Comparison of ENCODE assay signal across 16 mouse cellular contexts in the genomic region with DNA sequence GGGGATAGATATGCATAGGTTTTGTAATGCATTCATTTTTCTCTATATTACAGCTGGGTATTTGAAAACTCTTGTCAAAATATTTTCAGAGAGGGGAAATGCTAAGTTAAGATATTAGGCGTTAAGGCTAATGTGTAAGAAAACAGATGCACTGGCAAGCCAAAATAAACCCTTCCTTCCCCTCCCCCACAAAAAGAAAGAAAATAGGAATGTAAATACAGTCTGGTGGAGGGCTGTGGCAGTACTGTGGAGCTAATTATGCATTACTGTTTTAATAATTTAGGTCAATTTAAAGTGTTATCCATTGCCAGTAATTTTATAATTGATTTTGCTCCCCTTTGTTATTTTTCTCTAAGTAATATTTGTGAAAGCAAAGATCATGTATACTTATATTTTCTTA. TPM values are rescaled to one million over a fixed set of nuclear protein-coding genes. Genes with fewer than 3 reads are reported as not detected.
DNase-seq lines count a peak whose midpoint lies in the region; ATAC-seq and TF ChIP-seq lines count a peak whose summit lies in the region.
"Had no signal": no experiment of that assay in that cellular context is flagged by ENCODE, and none has a peak within 500 bp of the region (broad histone marks: within the 10 kb centered on the region; RNA-seq: fewer than 3 reads in every experiment).

No protein-coding gene starts in this region.

- no peak overlapping the region for H3K4me2 ChIP-seq in forebrain, embryonic 14.5 days (ENCODE audit: low read length)
- H3K4me2 ChIP-seq in forebrain, embryonic 11.5 days (ENCODE audit: low read depth, low read length, severe bottlenecking): no peak overlapping the region
- H3K4me2 ChIP-seq in forebrain, embryonic 16.5 days (ENCODE audit: low read length): no peak overlapping the region
- no peak overlapping the region for H3K4me2 ChIP-seq in forebrain, postnatal 0 days (ENCODE audit: low read depth)
- no peak overlapping the region for H3K4me2 ChIP-seq in midbrain, postnatal 0 days (ENCODE audit: low read depth, low read length, poor library complexity, severe bottlenecking)
- H3K4me2 ChIP-seq: embryonic facial prominence, embryonic 12.5 days had no signal

- no peak overlapping the region for H3K9ac ChIP-seq in forebrain, embryonic 14.5 days (ENCODE audit: low read length)
- H3K9ac ChIP-seq in forebrain, embryonic 11.5 days (ENCODE audit: low read length): no peak overlapping the region
- H3K9ac ChIP-seq in forebrain, embryonic 16.5 days (replicated peaks; ENCODE audit: low read depth, low read length): no peak overlapping the region
- no peak overlapping the region for H3K9ac ChIP-seq in forebrain, postnatal 0 days
- no peak overlapping the region for H3K9ac ChIP-seq in midbrain, postnatal 0 days (replicated peaks; ENCODE audit: low read length, poor library complexity, severe bottlenecking)
- H3K9ac ChIP-seq: embryonic facial prominence, embryonic 12.5 days had no signal

- peak; percentile 67; the same call in 1 of the 2 replicates for ATAC-seq in forebrain, embryonic 14.5 days
- no peak for ATAC-seq in forebrain, embryonic 11.5 days (replicated peaks; ENCODE audit: low FRiP score)
- peak; percentile 75 for ATAC-seq in forebrain, embryonic 16.5 days
- no peak for ATAC-seq in forebrain, postnatal 0 days
- ATAC-seq in midbrain, postnatal 0 days (ENCODE audit: low FRiP score): no peak

- H3K4me3 ChIP-seq in forebrain, embryonic 14.5 days (ENCODE audit: low read depth, low read length): no peak overlapping the region
- no peak overlapping the region for H3K4me3 ChIP-seq in forebrain, embryonic 11.5 days (ENCODE audit: low read depth, low read length)
- no peak overlapping the region for H3K4me3 ChIP-seq in forebrain, embryonic 16.5 days (replicated peaks; ENCODE audit: low read length)
- H3K4me3 ChIP-seq in forebrain, postnatal 0 days (ENCODE audit: low read depth, low read length): no peak overlapping the region
- H3K4me3 ChIP-seq in midbrain, postnatal 0 days (ENCODE audit: low read depth, low read length): no peak overlapping the region
- H3K4me3 ChIP-seq: embryonic facial prominence, embryonic 10.5 days; embryonic facial prominence, embryonic 12.5 days had no signal

- no peaks in the 10 kb centered on the region for H3K4me1 ChIP-seq in forebrain, embryonic 14.5 days (ENCODE audit: control insufficient read depth, insufficient read depth, low read length)
- H3K4me1 ChIP-seq in forebrain, embryonic 11.5 days (replicated peaks; ENCODE audit: control insufficient read depth, insufficient read depth, low read length): no peaks in the 10 kb centered on the region
- peaks cover 4% of the 10 kb centered on the region; the same call in 1 of the 2 replicates for H3K4me1 ChIP-seq in forebrain, embryonic 16.5 days (replicated peaks; ENCODE audit: control insufficient read depth, insufficient read depth, low read length)
- no peaks in the 10 kb centered on the region for H3K4me1 ChIP-seq in forebrain, postnatal 0 days (ENCODE audit: insufficient read depth)
- H3K4me1 ChIP-seq in midbrain, postnatal 0 days (ENCODE audit: insufficient read depth, low read length): no peaks in the 10 kb centered on the region
- H3K4me1 ChIP-seq: embryonic facial prominence, embryonic 10.5 days; embryonic facial prominence, embryonic 12.5 days had no signal

- WGBS in forebrain, embryonic 14.5 days: 68% methylated on average over 1 of the region's 1 CpGs
- WGBS in forebrain, embryonic 11.5 days: 87% methylated on average over 1 of the region's 1 CpGs
- WGBS in forebrain, embryonic 16.5 days: 44% methylated on average over 1 of the region's 1 CpGs
- 50% methylated on average over 1 of the region's 1 CpGs for WGBS in forebrain, postnatal 0 days
- 90% methylated on average over 1 of the region's 1 CpGs for WGBS in midbrain, postnatal 0 days

- TF ChIP-seq CTCF in forebrain, postnatal 0 days (IDR thresholded peaks at IDR 0.05; ENCODE audit: low read depth): no peak
- no peak for TF ChIP-seq CTCF in midbrain, postnatal 0 days (IDR thresholded peaks at IDR 0.05)

- DNase-seq in forebrain, embryonic 14.5 days (ENCODE audit: low spot score): peak; percentile 14
- DNase-seq in forebrain, embryonic 11.5 days (ENCODE audit: low spot score): no peak
- no peak for DNase-seq in forebrain, postnatal 0 days
- DNase-seq in midbrain, postnatal 0 days (ENCODE audit: low spot score): no peak
- DNase-seq: adrenal gland, adult 2 months; adrenal gland, postnatal 10 days; adrenal gland, postnatal 25 days; cerebellum, adult 11-12 months; cerebellum, adult 2 months; cerebellum, adult 9-10 months; cerebellum, postnatal 25 days had no signal

- H3K27ac ChIP-seq in forebrain, embryonic 14.5 days (ENCODE audit: low read depth, low read length): no peak overlapping the region
- H3K27ac ChIP-seq in forebrain, embryonic 11.5 days (ENCODE audit: low read depth, low read length): no peak overlapping the region
- no peak overlapping the region for H3K27ac ChIP-seq in forebrain, embryonic 16.5 days (ENCODE audit: low read length)
- no peak overlapping the region for H3K27ac ChIP-seq in forebrain, postnatal 0 days (ENCODE audit: low read depth, low read length)
- H3K27ac ChIP-seq in midbrain, postnatal 0 days (ENCODE audit: low read depth, low read length): no peak overlapping the region
- H3K27ac ChIP-seq: embryonic facial prominence, embryonic 10.5 days; embryonic facial prominence, embryonic 12.5 days had no signal

- no peaks in the 10 kb centered on the region for H3K9me3 ChIP-seq in forebrain, embryonic 14.5 days (replicated peaks; ENCODE audit: control insufficient read depth, low read length)
- no peaks in the 10 kb centered on the region for H3K9me3 ChIP-seq in forebrain, embryonic 11.5 days (ENCODE audit: control insufficient read depth, low read length)
- H3K9me3 ChIP-seq in forebrain, embryonic 16.5 days (ENCODE audit: control insufficient read depth, low read length): no peaks in the 10 kb centered on the region
- no peaks in the 10 kb centered on the region for H3K9me3 ChIP-seq in forebrain, postnatal 0 days (ENCODE audit: low read length)
- no peaks in the 10 kb centered on the region for H3K9me3 ChIP-seq in midbrain, postnatal 0 days (ENCODE audit: low read length)
- H3K9me3 ChIP-seq: embryonic facial prominence, embryonic 10.5 days; embryonic facial prominence, embryonic 12.5 days had no signal

- H3K27me3 ChIP-seq in forebrain, embryonic 14.5 days (replicated peaks; ENCODE audit: control insufficient read depth, insufficient read depth, low read length): no peaks in the 10 kb centered on the region
- no peaks in the 10 kb centered on the region for H3K27me3 ChIP-seq in forebrain, embryonic 11.5 days (ENCODE audit: control insufficient read depth, insufficient read depth, low read length)
- no peaks in the 10 kb centered on the region for H3K27me3 ChIP-seq in forebrain, embryonic 16.5 days (replicated peaks; ENCODE audit: control insufficient read depth, insufficient read depth, low read length)
- H3K27me3 ChIP-seq in forebrain, postnatal 0 days (ENCODE audit: insufficient read depth, low read length): no peaks in the 10 kb centered on the region
- no peaks in the 10 kb centered on the region for H3K27me3 ChIP-seq in midbrain, postnatal 0 days (ENCODE audit: insufficient read depth, low read length)
- H3K27me3 ChIP-seq: embryonic facial prominence, embryonic 12.5 days had no signal

- H3K36me3 ChIP-seq in forebrain, embryonic 14.5 days (ENCODE audit: control insufficient read depth, insufficient read depth, low read length): no peaks in the 10 kb centered on the region
- H3K36me3 ChIP-seq in forebrain, embryonic 11.5 days (ENCODE audit: control insufficient read depth, insufficient read depth, low read length): no peaks in the 10 kb centered on the region
- no peaks in the 10 kb centered on the region for H3K36me3 ChIP-seq in forebrain, embryonic 16.5 days (ENCODE audit: control insufficient read depth, insufficient read depth)
- no peaks in the 10 kb centered on the region for H3K36me3 ChIP-seq in forebrain, postnatal 0 days (ENCODE audit: insufficient read depth)
- H3K36me3 ChIP-seq in midbrain, postnatal 0 days (ENCODE audit: insufficient read depth, low read length): no peaks in the 10 kb centered on the region
- H3K36me3 ChIP-seq: embryonic facial prominence, embryonic 10.5 days; embryonic facial prominence, embryonic 12.5 days had no signal

RNA-seq across cellular contexts. Expression of gene Rassf6, which starts 11.9 kb away (rescaled TPM):
- 0.74 and 1.1 TPM in 2 replicates for polyA plus RNA-seq in forebrain, embryonic 14.5 days (2014; fragmentation: Nextera tagmentation; extraction: Ambion mirVana)
- 0.51 and 0.52 TPM in 2 replicates for polyA plus RNA-seq in forebrain, embryonic 11.5 days (2014; fragmentation: Nextera tagmentation; extraction: Ambion mirVana)
- 0.86 and 0.92 TPM in 2 replicates for polyA plus RNA-seq in forebrain, embryonic 16.5 days (2015; fragmentation: Nextera tagmentation; extraction: Ambion mirVana)
- total RNA-seq in forebrain, postnatal 0 days (2014; rRNA removed): 0.76 and 1.5 TPM in 2 replicates
- polyA plus RNA-seq in forebrain, postnatal 0 days (2015; fragmentation: Nextera tagmentation; extraction: Ambion mirVana): 0.68 and 1.2 TPM in 2 replicates
- 1.9 and 2.5 TPM in 2 replicates for total RNA-seq in midbrain, postnatal 0 days (2014; rRNA removed)
- polyA plus RNA-seq in midbrain, postnatal 0 days (2015; fragmentation: Nextera tagmentation; extraction: Ambion mirVana): 2.0 and 2.4 TPM in 2 replicates
- total RNA-seq: gastrocnemius, adult 18-20 months; MEL had no signal
- polyA plus RNA-seq: adrenal gland, adult 2 months had no signal

Comparison
In these comparisons a context has a peak if more than half of its experiments do, and no peak if none do; other contexts are left out.
1. ATAC-seq: peak in forebrain, embryonic 14.5 days (single experiment) and forebrain, embryonic 16.5 days (single experiment); none in forebrain, embryonic 11.5 days (single experiment), forebrain, postnatal 0 days (single experiment) and midbrain, postnatal 0 days (single experiment).